Mouse (Mus musculus): Measurements from ENCODE around the gene Tsacc.

Tsacc gene

DNA sequence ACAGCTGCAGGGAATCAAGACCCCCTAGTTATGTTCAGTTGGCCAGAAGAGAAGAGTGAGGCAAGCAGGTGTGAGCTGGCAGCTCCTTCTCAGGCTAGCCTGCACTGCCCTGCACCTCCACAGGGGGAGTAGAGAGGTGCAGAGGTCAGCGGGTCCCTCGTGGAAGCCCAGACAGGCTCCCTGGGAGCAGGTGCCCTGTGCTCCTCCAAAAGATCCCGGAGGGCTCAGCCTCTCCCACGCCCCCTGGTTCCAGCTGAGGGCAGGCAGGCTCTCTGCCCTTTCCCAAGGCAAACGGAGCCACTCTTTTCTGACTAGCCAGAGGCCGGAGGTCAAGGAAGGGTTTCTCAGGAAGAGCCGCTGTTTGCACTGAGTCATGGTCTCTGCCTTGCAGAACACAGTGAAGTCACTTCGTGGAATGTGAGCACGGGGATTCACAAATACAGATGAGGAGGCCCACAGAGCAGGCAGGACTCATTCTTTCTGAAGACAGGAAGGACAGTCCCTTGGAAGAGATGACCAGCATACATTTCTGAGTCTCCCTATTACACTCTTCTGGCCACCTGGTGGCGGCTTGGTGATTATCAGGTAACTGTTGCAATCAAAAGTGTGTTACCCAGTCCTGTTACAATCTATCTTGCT, 59.1 kb downstream of the Tsacc start:
- DNase-seq, result peak in 1 of 2 experiments; percentile 12

DNA sequence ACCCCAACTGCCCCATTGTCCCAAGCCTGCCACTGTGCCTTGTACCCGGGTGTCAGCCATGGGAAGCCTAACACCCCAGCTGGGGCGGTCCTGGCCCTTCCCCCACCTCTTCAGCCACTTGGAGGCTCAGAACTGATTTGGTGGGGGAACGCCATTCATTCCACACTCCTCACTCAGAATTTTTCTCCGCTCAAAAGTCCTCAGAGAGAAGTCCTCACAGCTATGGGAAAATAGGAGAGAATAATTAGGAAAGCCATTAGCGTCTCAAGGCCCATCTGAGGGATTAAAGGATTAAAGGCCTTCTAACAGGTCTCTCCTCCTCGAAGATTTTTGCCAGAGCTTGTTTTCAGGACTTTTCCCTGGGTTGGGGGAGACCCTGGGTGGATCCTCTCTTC, 59.6 kb downstream of the Tsacc start:
- DNase-seq, result no peak

DNA sequence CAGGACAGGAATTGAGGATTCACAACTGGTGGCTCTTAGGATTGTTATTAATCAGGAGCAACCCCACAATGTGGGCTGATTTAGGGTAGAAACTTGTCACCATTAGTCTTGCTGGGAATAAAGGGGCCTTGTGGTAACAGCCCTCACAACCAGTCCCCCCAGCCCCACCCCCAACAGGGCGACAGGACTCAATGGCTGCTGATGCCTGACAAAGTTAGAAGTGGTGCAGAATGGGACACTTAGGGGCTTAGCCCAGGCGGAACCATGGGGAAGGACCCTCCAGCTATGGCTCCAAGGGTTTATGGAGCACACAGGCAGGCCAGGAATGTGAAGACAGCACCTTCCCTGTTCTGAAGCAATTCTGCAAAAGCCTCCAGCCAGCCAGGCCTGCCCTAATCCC, 61.2 kb downstream of the Tsacc start:
- DNase-seq, result no peak

GRCm38 (mm10) chr3:88235216-88235615, 61.6 kb downstream of the Tsacc start:
- no peak for DNase-seq

DNA sequence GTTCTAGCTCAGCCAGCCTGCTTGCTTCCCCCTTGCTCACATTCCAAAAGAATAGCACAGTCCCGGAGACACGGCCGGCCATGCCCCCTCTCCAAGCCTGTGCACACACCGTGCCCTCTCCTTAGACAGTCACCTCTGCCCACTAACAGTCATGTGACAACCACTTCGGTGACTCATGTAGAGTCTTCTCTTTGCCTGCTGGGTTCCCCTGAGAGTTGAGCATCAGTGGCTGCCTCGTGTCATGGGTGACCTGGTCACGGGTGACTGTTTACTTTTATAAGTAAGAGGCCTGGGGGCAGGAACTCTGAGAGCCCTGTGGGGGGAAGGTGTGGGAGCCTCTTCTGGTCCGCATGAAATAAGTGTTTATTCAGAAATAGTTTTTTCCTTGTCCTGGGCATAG, 62.8 kb downstream of the Tsacc start:
- no peak for DNase-seq

- no peak for DNase-seq
Measured at GRCm38 (mm10) chr3:88232851-88233649, 63.7 kb downstream of the Tsacc start.

All from thymus, adult 18-20 months (tissue).